Comparison of ENCODE assay signal across 9 mouse cellular contexts in genomic region chr19:5962651-5963050, GRCm38 (mm10). TPM values are rescaled to one million over a fixed set of nuclear protein-coding genes. Genes with fewer than 3 reads are reported as not detected.
DNase-seq lines count a peak whose midpoint lies in the region; ATAC-seq lines count a peak whose summit lies in the region.
"Had no signal": no experiment of that assay in that cellular context is flagged by ENCODE, and none has a peak within 500 bp of the region (broad histone marks: within the 10 kb centered on the region; RNA-seq: fewer than 3 reads in every experiment).

No protein-coding gene starts in this region.

- H3K36me3 ChIP-seq in kidney, embryonic 15.5 days: peaks cover 35% of the 10 kb centered on the region
- H3K36me3 ChIP-seq in hindbrain, embryonic 14.5 days (replicated peaks; ENCODE audit: control insufficient read depth, insufficient read depth): peaks cover 8% of the 10 kb centered on the region; the same call in 1 of the 2 replicates
- H3K36me3 ChIP-seq in midbrain, embryonic 13.5 days: peaks cover 10% of the 10 kb centered on the region

- no peaks in the 10 kb centered on the region for H3K9me3 ChIP-seq in kidney, embryonic 15.5 days (replicated peaks)
- H3K9me3 ChIP-seq in hindbrain, embryonic 14.5 days (ENCODE audit: control insufficient read depth, low read length): no peaks in the 10 kb centered on the region
- no peaks in the 10 kb centered on the region for H3K9me3 ChIP-seq in midbrain, embryonic 13.5 days

- peak overlapping the region; percentile 64 for H3K9ac ChIP-seq in kidney, embryonic 15.5 days
- H3K9ac ChIP-seq in hindbrain, embryonic 14.5 days: no peak overlapping the region
- 0 out of 2 replicates have a peak overlapping the region, but pooled peaks have one; percentile 73 for H3K9ac ChIP-seq in midbrain, embryonic 13.5 days (replicated peaks)

- DNase-seq in kidney, postnatal 14 days: no peak
- DNase-seq in NIH3T3 (ENCODE audit: low read depth): peak; percentile 58
- no peak for DNase-seq in hindbrain, embryonic 14.5 days (ENCODE audit: low spot score)
- no peak for DNase-seq in Muller cell, postnatal 12 days (ENCODE audit: inconsistent ontology term)
- DNase-seq in right cerebral cortex, postnatal 14 days: no peak
- no peak for DNase-seq in cerebellum, postnatal 25 days

- H3K4me2 ChIP-seq in kidney, embryonic 15.5 days: peak overlapping the region; percentile 78
- H3K4me2 ChIP-seq in hindbrain, embryonic 14.5 days (replicated peaks): peak overlapping the region; percentile 99
- H3K4me2 ChIP-seq in midbrain, embryonic 13.5 days (replicated peaks): peak overlapping the region; percentile 83

- no peaks in the 10 kb centered on the region for H3K27me3 ChIP-seq in kidney, embryonic 15.5 days
- no peaks in the 10 kb centered on the region for H3K27me3 ChIP-seq in hindbrain, embryonic 14.5 days (ENCODE audit: control insufficient read depth, insufficient read depth, low read length)
- H3K27me3 ChIP-seq in midbrain, embryonic 13.5 days: no peaks in the 10 kb centered on the region

- peak overlapping the region; percentile 62 for H3K4me3 ChIP-seq in kidney, embryonic 15.5 days (replicated peaks)
- peak overlapping the region; percentile 66; the same call in 1 of the 2 replicates for H3K4me3 ChIP-seq in hindbrain, embryonic 14.5 days (replicated peaks; ENCODE audit: low read length)
- H3K4me3 ChIP-seq in midbrain, embryonic 13.5 days (replicated peaks): peak overlapping the region; percentile 58

- no peak for ATAC-seq in kidney, embryonic 15.5 days (replicated peaks; ENCODE audit: low FRiP score)
- no peak for ATAC-seq in hindbrain, embryonic 14.5 days (ENCODE audit: low FRiP score)
- no peak for ATAC-seq in midbrain, embryonic 13.5 days

- peaks cover 34% of the 10 kb centered on the region for H3K4me1 ChIP-seq in kidney, embryonic 15.5 days
- peaks cover 12% of the 10 kb centered on the region; the same call in 1 of the 2 replicates for H3K4me1 ChIP-seq in hindbrain, embryonic 14.5 days (replicated peaks; ENCODE audit: control insufficient read depth, insufficient read depth, low read length)
- H3K4me1 ChIP-seq in midbrain, embryonic 13.5 days (replicated peaks): peaks cover 19% of the 10 kb centered on the region

- WGBS in kidney, embryonic 15.5 days: 18% methylated on average over 1 of the region's 1 CpGs
- 36% methylated on average over 1 of the region's 1 CpGs for WGBS in hindbrain, embryonic 14.5 days
- 43% methylated on average over 1 of the region's 1 CpGs for WGBS in midbrain, embryonic 13.5 days

- H3K27ac ChIP-seq in kidney, embryonic 15.5 days: no peak overlapping the region
- no peak overlapping the region for H3K27ac ChIP-seq in hindbrain, embryonic 14.5 days
- H3K27ac ChIP-seq in midbrain, embryonic 13.5 days: no peak overlapping the region

RNA-seq across cellular contexts. Expression of gene Pola2, which starts 1.4 kb away (rescaled TPM):
- polyA plus RNA-seq in kidney, embryonic 15.5 days (2015; fragmentation: Nextera tagmentation; extraction: Ambion mirVana): 75.3 and 83.2 TPM in 2 replicates
- 22.2 and 24.2 TPM in 2 replicates for polyA plus RNA-seq in hindbrain, embryonic 14.5 days (2014; fragmentation: Nextera tagmentation; extraction: Ambion mirVana)
- 31.6 and 32.1 TPM in 2 replicates for polyA plus RNA-seq in midbrain, embryonic 13.5 days (2015; fragmentation: Nextera tagmentation; extraction: Ambion mirVana)

RNA-seq across cellular contexts. Expression of gene Slc22a20, which starts 23.3 kb away (rescaled TPM):
- not detected in 2 replicates for polyA plus RNA-seq in kidney, embryonic 15.5 days (2015; fragmentation: Nextera tagmentation; extraction: Ambion mirVana)
- not detected in 2 replicates for polyA plus RNA-seq in hindbrain, embryonic 14.5 days (2014; fragmentation: Nextera tagmentation; extraction: Ambion mirVana)
- polyA plus RNA-seq in midbrain, embryonic 13.5 days (2015; fragmentation: Nextera tagmentation; extraction: Ambion mirVana): not detected in 2 replicates
- polyA plus RNA-seq: spleen, adult 2 months had no signal

RNA-seq across cellular contexts. Expression of gene Cdc42ep2, which starts 38.0 kb away (rescaled TPM):
- polyA plus RNA-seq in kidney, embryonic 15.5 days (2015; fragmentation: Nextera tagmentation; extraction: Ambion mirVana): 13.4 and 15.5 TPM in 2 replicates
- polyA plus RNA-seq in hindbrain, embryonic 14.5 days (2014; fragmentation: Nextera tagmentation; extraction: Ambion mirVana): 16.9 and 18.5 TPM in 2 replicates
- polyA plus RNA-seq in midbrain, embryonic 13.5 days (2015; fragmentation: Nextera tagmentation; extraction: Ambion mirVana): 7.5 and 7.8 TPM in 2 replicates

RNA-seq across cellular contexts. Expression of gene Dpf2, which starts 49.8 kb away (rescaled TPM):
- polyA plus RNA-seq in kidney, embryonic 15.5 days (2015; fragmentation: Nextera tagmentation; extraction: Ambion mirVana): 166 and 178 TPM in 2 replicates
- 88.2 and 94.7 TPM in 2 replicates for polyA plus RNA-seq in hindbrain, embryonic 14.5 days (2014; fragmentation: Nextera tagmentation; extraction: Ambion mirVana)
- polyA plus RNA-seq in midbrain, embryonic 13.5 days (2015; fragmentation: Nextera tagmentation; extraction: Ambion mirVana): 157 and 158 TPM in 2 replicates

RNA-seq across cellular contexts. Expression of gene Capn1, which starts 53.0 kb away (rescaled TPM):
- 8.4 and 11.1 TPM in 2 replicates for polyA plus RNA-seq in kidney, embryonic 15.5 days (2015; fragmentation: Nextera tagmentation; extraction: Ambion mirVana)
- polyA plus RNA-seq in hindbrain, embryonic 14.5 days (2014; fragmentation: Nextera tagmentation; extraction: Ambion mirVana): 5.4 and 6.5 TPM in 2 replicates
- 1.9 and 2.3 TPM in 2 replicates for polyA plus RNA-seq in midbrain, embryonic 13.5 days (2015; fragmentation: Nextera tagmentation; extraction: Ambion mirVana)
